Mouse (Mus musculus): ENCODE data around the gene Fry. TPM values are rescaled to one million over a fixed set of nuclear protein-coding genes. Genes with fewer than 3 reads are reported as not detected.
A peak's percentile ranks its signal among the peaks of the same experiment; 100 is the strongest.

Gene Fry
- total RNA-seq, 4 experiments from 2014 or later: 116 to 137 (median 123) TPM

DNA sequence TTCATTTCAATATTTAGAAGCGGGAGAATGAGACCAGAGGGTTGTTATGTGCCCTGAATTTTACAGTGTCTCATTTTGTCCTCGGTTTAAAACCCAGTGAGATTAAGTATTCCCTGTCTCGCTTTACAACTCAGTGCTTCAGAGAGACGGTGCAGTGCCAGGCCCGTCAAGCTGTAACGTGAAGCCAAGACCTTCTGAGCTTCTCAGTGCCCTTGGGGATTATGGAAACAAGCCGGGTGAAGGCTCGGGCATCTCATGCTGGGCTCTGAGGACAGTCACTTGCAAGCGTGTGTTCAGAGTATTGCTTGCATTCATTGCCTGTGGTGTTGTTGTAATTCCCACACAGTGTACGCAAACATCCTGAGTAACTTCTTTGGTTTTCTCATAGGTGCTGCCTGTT lies 218.0 kb downstream of the Fry start:
- DNase-seq (ENCODE audit: low spot score): peak; percentile 46

DNA sequence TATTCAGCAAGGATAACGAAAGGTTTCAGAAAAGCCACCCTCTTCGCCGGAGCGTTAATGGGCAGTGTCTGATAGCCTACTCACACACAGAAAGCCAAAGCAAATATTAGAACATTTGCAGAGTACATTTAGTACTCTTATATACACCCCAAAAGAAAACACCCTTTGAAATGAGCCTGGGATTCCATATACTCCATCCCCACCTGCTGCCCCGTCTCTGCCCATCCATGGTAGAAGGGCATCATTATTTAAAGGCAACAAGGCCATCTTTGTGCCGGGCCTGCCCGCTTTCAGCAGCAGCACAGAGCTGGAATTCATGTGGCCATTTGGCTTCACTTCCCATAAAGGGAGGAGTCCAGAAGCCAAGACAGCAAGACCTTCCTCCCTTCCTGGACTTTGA lies 219.3 kb downstream of the Fry start:
- no peak for DNase-seq (ENCODE audit: low spot score)

DNA sequence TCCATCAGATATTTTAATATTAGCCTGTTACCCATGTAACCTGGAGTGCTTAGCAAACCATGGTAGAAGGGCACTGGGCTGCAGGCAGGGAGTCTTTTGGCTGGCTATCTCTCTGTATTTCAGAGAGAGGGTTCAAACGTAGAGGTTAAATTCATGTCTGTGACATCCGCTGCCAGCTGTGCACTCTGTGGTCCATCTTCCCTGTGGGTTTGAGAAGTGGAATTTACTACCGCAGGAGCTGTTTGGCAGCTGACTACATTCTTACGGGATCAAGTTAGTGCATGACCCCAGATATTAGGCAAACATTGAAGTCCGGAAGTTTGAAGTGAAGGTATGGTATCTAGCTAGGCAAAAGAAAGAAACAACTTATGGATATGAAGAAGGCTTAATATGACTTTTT lies 222.5 kb downstream of the Fry start:
- DNase-seq (ENCODE audit: low spot score): no peak

DNA sequence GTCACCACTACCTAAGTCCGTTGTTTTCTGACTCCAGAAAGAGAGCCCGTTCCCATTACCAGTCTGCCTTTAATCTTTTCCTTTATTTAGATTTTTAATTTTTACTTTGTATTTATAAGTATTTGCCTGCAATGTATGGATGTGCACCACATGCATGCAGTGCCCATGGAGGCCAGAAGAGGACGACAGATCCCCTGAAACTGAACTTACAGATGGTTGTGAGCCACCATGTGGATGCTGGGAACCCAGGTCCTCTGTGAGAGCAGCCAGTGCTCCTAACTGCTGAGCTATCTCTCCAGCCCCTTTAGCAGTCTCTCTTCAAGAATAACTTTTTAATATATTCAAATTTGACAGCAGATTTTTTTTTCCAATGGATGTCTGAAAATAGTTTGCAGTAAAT lies 223.7 kb downstream of the Fry start:
- no peak for DNase-seq (ENCODE audit: low spot score)

DNA sequence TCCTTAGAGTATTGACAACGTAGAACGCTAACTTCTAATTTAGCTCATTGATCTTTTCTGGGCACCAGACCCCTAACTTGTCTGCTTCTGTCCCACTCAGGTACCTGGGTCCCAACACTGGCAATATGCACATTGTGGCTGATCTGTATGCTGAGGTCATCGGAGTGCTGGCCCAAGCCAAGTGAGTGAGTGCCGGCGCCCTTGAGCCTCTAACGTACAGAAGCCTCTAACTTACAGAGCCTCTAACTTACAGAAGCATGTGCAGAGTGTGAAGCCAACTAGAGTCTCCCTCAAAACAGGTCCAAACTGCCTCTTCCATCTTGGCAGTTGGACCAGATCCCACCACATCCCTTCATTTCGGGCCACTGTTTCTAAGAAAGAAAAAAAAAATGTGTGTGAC lies 227.5 kb downstream of the Fry start:
- no peak for DNase-seq (ENCODE audit: low spot score)

DNA sequence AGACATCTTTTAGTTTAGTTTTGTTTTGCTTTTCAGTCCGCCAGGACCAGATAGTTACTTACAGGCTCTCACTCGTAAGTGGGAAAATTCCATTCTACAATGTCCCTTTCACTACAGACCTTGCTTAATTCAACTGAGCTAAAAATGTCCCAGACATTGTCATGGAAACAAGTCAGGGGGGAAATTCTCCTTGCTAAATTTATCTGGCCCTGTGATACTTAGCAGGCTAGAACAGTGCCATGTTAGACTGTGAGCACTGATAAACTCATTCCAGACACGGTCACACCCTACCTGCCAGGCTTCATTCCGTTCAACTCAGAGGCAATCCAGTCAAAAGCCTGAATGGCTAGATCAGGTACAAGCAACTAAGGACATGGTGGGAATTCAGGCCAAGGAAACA lies 227.9 kb downstream of the Fry start:
- DNase-seq (ENCODE audit: low spot score): peak; percentile 38

DNA sequence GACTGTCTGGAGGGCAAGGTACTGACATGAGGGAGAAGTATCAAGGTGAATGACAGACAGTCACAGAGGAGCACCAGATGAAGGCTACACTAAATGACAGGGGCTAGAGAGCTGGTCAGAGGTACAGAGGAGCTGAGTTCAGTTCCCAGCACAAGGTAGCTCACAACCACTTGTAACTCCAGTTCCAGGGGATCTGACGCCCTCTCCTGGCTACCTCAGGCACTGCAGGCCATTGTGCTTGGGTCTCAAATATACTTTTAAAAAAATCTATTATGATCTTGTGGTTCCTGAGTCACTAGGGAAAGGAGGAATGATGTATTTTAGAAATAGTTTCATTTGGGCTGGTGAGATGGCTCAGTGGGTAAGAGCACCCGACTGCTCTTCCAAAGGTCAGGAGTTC lies 229.4 kb downstream of the Fry start:
- no peak for DNase-seq (ENCODE audit: low spot score)

DNA sequence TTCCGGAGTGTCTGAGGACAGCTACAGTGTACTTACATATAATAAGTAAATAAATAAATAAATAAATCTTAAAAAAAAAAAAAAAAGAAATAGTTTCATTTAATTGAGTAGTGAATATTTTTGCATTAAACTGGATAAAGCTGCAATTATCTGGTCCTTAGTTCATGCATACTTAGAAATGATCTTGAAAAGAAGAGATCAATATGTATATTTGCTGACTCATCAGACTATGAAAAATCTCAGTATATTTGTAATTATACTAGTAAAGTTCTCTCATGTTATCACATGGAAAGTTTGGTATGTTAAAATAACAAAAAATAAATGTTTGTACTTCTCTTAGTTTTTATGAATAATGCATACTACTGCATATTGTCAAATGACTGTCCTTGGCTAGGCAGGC lies 229.9 kb downstream of the Fry start:
- no peak for DNase-seq (ENCODE audit: low spot score)

DNA sequence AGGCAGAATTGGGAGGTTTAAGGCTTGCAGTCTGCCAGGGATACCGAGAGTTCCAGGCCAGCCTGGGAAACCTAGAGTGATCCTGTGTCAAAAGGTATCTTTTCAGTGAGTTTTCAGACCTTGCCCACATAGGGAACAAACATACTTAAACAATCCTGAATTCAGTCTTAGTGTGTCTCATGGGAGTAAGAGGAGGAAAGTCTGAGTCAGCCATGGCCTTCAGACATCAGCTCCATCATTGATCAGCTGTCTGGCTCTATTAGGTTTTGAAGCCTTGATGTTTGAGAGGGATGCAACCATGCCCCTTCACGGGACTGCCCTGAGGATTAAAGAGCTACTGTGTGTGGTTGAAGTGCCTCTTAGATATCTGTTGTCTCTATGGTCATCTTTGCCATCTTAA lies 232.7 kb downstream of the Fry start:
- DNase-seq (ENCODE audit: low spot score): no peak

DNA sequence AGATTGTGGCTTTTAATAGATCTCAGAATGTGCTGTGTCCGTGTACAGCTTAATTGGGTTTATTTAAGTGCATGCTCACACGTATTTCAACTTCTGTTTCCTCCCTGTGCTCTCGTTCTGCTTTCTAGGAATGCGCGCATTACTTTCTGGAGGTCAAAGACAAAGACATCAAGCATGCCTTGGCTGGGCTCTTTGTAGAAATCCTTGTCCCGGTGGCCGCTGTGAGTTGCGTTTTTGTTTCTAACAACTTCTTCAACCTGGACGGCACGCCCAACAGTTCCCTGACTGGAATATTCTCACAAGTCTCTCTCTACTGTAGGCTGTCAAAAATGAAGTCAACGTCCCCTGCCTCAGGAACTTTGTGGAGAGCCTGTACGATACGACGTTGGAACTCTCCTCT lies 240.2 kb downstream of the Fry start:
- DNase-seq (ENCODE audit: low spot score): no peak

DNA sequence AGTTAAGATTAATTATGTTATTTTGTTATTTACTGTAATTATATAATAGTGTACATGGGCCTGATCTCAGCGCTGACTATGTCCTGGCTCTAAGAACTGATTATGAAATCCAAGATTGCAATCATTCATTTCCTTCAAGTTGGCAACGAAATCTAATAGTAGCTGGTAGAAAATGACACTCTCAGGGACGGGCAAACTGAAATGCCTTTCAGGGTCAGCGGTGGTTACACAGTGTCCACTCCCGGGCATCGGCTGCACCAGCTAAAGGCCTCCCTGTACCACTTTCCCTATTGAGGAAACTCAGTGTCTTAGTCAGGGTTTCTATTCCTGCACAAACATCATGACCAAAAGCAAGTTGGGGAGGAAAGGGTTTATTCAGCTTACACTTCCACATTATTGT lies 243.8 kb downstream of the Fry start:
- no peak for DNase-seq (ENCODE audit: low spot score)

DNA sequence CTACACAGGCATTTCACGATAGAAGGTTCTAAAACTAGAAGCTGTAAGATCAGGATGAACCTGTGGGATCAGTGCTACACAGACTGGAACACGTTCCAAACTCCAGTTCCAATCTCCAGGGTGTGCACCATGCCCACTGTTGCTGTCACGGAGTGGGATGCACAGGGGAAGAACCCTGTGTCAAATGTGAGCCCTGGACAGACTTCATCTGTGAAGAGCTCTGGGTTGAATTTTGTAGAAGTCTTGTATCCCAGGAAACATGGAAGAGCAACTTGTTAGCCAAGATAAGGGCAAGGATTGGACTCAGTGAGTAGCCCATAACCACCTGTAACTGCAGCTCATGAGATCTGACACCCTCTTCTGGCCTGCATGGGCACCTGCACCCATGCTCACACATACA lies 246.2 kb downstream of the Fry start:
- no peak for DNase-seq (ENCODE audit: low spot score)

DNA sequence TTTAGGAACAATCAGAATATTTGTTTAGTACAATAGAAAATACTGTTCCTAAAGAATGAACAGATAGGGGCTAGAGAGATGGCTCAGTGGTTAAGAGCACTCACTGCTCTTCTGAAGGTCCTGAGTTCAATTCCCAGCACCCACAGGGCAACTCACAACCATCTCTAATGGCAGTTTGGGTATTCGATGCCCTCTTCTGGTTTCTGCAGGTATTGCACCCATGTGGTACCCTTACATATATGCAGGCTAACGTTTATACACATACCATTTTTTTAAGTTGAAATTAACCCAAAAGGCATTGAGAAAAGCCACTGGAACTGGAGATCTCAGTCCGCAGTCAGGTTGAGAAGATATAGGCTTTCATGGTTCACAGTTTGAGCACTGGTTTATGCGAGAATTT lies 248.6 kb downstream of the Fry start:
- DNase-seq (ENCODE audit: low spot score): no peak

DNA sequence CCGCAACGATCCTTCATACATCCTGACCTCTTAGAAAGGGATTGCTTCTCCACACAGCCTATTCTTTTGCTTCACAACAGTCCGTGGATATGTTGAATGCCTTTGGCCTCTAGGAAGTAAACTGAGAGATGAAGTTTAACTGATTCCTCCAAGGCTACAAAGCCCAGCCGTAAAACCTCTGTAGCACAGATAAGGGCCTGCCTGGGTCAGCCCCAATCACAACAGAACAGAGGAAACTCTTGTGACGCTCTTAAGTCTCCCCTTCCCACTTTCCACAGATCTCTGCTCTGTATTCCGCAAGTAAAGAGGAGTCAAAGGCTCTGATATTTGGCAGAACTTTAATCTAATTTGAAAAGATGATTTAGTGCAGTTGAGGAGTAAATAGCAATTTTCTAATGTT lies 251.8 kb downstream of the Fry start:
- no peak for DNase-seq (ENCODE audit: low spot score)

DNA sequence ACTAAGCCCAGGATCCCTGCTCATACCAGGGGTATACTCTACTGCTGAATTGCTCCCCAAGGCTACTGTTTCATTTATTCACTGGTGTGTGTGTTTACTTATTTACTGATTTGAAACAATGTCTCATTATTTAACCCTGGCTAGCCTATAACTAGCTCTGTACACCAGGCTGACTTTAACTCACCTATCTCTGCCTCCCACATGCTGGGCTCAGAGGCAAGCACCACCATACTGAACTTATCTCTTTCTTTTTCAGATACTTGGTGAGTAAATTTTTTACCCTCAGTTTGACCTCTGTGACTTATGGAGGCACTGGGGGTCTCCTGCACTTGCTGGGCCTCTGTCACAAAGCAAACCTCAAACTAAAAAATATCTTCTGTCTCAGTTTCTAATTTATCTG lies 252.4 kb downstream of the Fry start:
- DNase-seq (ENCODE audit: low spot score): no peak

DNA sequence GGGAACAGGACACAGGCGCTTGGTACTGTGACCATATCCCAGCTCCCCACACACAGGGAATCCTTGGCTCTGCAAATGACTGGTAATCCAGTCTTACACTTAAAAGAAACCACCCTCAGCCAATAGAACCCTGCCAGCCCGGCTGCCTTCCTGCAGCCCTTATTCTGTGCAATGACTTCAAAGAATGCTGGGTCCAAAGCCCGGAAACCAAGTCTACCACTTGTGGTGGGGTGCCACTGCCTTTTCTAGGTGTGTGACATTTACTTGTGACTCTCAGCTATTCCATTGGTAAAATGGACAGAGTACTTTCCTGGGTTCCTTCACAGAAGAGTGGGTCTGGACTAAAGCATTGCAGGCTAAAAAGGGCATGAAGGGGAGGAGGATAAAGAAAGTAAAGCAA lies 254.5 kb downstream of the Fry start:
- no peak for DNase-seq (ENCODE audit: low spot score)

DNA sequence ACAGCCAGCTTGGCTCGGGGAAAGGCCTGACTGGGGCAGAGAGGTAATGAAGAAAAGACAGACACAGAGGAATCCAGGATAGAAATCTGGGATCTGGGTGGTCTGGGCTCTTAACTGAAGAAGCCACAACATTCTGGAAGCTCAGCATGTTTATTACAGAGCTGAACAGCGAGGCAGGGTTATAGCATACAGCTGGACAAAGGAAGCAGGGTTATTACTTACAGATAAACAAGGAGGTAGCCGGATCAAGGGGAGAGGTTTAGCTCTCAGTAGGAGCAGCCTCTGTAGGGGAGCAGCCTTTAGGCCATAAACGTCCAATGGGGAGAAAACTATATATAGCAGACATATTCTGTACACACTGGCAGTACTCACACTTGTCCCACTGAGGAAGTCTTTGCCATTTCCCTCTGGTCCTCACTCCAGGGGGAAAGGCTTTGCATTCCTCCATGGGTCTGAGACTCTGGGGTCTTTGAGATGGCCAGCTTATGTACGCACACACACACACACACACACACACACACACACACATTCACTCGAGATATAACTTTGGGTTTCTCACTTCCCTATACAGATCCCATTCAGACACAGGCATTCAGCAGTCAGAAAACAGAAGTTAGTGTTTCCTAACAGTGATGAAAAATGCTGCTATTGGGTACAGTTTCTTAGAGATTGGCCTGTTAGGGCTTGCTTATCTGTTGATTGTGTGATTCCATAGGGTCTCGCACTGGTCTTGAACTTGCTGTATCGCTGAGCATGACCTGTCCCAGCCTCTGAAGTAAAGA lies 256.5 kb downstream of the Fry start:
- DNase-seq (ENCODE audit: low spot score): no peak

DNA sequence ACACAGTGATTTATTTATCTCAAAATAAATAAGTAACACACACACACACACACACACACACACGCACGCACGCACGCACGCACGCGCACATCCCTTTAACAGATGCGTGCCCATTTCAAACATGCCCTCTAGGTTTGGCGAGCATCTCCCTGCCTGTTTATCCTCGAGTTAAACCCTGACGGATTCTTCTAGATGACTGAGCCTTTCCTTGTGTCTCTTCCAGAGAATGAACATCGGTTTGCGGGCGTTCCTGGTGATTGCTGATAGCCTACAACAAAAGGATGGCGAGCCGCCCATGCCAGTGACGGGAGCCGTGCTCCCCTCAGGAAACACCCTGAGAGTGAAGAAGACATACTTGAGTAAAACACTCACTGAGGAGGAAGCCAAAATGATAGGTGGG lies 260.1 kb downstream of the Fry start:
- DNase-seq (ENCODE audit: low spot score): no peak

DNA sequence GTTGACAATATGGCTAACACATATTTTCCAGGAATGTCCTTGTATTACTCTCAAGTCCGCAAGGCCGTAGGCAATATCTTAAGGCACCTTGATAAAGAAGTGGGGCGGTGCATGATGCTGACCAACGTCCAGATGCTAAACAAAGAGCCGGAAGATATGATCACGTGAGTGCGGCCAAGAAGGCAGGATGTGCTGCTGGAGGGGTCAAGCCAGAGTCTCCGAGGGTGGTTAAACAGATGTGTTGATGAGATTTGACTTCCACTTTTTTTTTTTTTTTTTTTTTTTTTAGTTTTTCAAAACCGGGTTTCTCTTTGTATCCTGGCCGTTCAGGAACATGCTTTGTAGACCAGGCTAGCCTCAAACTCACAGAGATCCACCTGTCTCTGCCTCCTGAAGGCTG lies 262.3 kb downstream of the Fry start:
- DNase-seq (ENCODE audit: low spot score): no peak

DNA sequence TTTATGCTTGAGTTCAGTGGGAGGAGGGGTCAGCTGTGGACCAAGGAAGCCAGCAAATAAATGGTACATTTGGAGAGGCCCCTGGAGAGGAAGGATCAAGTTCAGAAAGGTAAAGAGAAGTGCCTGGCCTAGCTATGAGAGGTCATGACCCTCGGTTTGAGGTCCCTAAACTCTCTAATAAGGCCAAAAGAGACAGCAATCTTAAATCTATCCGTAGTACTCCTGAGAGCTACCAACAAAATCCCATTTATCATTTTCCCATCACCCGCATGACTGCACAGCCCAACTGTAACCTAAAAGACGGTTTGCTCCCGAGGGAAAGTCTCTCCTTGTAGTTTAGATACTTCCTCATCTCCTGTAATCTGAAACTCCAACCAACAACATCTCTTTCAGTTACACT lies 264.0 kb downstream of the Fry start:
- no peak for DNase-seq (ENCODE audit: low spot score)

DNA sequence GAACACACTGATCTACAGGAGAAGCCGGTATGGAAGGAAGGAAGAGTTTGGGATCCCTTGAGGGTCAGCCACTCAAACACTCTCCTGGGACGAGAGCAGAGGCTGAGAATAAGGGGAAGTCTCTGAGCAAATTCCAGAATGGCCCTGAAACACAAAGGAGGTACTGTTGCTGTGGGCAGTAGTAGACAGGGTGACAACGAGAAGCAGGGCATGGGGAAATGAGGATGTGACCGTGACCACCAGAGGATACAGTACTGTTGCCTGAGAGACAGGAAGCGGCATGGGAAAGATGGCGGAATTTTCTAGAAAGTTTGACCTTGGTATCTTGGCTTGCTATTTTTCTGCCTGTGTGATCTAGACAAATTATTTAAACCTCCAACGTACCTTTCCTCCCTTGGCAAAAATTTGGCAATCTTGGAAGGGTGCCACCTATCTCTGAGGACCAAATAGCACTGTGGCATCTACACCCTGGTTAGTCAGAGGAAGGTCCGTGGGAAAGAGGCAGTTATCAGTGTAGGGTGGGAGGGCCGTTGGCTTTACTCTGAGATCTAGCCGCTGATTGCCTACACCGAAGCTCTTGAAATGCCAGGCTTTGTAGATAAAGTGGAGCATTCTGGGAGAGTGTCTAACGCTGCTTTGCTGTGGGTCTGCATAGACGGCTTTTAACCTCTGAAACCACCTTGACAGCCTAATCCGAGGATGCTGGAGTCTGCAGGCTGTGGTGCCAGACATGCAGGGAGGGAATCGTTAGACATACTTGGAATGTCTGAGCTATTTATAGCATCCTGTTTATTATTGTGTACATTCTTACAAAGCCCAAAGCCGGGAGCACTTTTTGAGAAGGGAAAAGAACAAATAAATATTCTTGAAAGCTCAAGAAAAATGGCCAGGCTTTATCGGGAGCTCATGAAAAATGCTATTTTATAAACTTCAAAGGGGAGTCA lies 266.1 kb downstream of the Fry start:
- no peak for DNase-seq (ENCODE audit: low spot score)

DNA sequence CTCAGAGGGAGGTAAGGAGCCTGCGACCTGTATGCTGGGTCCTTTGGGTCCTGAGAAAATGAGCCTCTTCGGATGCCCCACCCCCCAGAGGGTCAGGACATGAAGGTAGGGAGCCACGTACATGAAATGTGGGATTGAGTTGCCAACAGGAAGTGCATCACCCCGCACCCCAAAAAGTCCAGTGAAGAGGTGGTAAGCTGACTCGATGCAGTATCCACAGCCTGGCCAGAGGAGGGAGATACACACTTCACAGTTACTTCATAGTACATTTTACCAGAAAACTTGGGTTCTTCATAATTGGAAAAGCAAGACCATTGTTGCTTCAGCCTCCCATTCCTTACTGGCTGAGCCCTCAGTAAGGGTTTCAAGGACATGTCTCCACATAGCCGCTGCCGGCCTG lies 266.8 kb downstream of the Fry start:
- DNase-seq (ENCODE audit: low spot score): no peak

DNA sequence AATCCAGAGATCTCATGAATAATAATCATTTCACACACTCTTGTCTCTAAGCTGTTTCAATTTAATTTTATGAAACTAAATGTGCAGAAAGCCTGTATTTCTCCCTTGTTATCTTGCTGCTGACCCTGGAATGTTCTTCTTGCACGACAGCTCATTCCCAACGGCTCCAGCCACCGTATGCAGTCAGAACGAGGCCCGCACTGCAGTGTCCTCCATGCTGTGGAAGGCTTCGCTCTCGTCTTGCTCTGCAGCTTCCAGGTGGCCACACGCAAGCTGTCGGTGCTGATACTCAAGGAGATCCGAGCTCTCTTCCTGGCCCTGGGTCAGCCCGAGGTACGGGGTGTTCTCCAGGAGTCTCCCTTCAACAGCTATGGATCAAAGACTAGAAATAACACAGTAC lies 270.2 kb downstream of the Fry start:
- peak; percentile 13 for DNase-seq (ENCODE audit: low spot score)

Measured in heart, adult 8-10 months (tissue).